In the genomic region with DNA sequence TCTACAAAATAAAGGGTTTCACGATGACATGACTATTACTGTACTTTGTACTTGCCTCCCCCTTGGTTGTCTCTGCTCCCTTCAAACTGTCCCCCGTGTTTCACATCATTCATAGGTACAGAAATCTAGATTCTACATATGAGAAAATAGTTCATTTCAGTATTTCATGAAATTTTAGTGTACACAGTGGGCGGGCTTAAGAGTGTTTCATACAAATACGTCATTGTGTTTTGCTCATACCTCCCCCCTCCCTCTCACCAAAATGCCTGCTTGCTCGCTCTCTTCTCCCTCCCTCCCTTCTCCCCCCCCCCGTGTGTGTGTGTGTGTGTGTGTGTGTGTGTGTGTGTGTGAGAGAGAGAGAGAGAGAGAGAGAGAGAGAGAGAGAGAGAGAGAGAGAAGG, we compare ENCODE assay signal across 12 mouse cellular contexts. TPM values are rescaled to one million over a fixed set of nuclear protein-coding genes. Genes with fewer than 3 reads are reported as not detected.
DNase-seq lines count a peak whose midpoint lies in the region; ATAC-seq and TF ChIP-seq lines count a peak whose summit lies in the region.
"Had no signal": no experiment of that assay in that cellular context is flagged by ENCODE, and none has a peak within 500 bp of the region (broad histone marks: within the 10 kb centered on the region; RNA-seq: fewer than 3 reads in every experiment).

No protein-coding gene starts in this region.

- peak; percentile 19; the same call in 1 of the 2 replicates for ATAC-seq in forebrain, postnatal 0 days
- ATAC-seq in lung, embryonic 15.5 days (ENCODE audit: borderline replicate concordance, extremely low read depth, low FRiP score, low TSS enrichment) = no peak
- ATAC-seq in hindbrain, postnatal 0 days = 0 out of 2 replicates have a peak, but pooled peaks have one; percentile 34

- TF ChIP-seq CTCF in forebrain, postnatal 0 days (IDR thresholded peaks at IDR 0.05; ENCODE audit: low read depth) = no peak
- TF ChIP-seq CTCF in hindbrain, postnatal 0 days (IDR thresholded peaks at IDR 0.05; ENCODE audit: low read depth) = no peak
- TF ChIP-seq CTCF in olfactory bulb, adult 2 months (IDR thresholded peaks at IDR 0.05; ENCODE audit: insufficient read depth, low read depth, low read length) = no peak

- DNase-seq in forebrain, postnatal 0 days = no peak
- no peak for DNase-seq in forebrain, embryonic 10.5 days (ENCODE audit: extremely low spot score, low spot score)
- no peak for DNase-seq in lung, postnatal 25 days (ENCODE audit: low spot score)
- peak; percentile 45 for DNase-seq in hindbrain, postnatal 0 days (ENCODE audit: low spot score)
- no peak for DNase-seq in spleen, postnatal 36 days (ENCODE audit: low spot score in 2 of 2)
- DNase-seq: cerebellum, adult 8-10 months; kidney, postnatal 10 days had no signal

- no peak overlapping the region for H3K27ac ChIP-seq in forebrain, postnatal 0 days (ENCODE audit: low read depth, low read length)
- H3K27ac ChIP-seq in forebrain, embryonic 10.5 days = no peak overlapping the region
- no peak overlapping the region for H3K27ac ChIP-seq in lung, embryonic 15.5 days
- H3K27ac ChIP-seq in hindbrain, postnatal 0 days = 0 out of 2 replicates have a peak overlapping the region, but pooled peaks have one; percentile 84
- no peak overlapping the region for H3K27ac ChIP-seq in olfactory bulb, adult 2 months (ENCODE audit: insufficient read depth, low read depth, low read length)

- no peaks in the 10 kb centered on the region for H3K4me1 ChIP-seq in forebrain, postnatal 0 days (ENCODE audit: insufficient read depth)
- H3K4me1 ChIP-seq in forebrain, embryonic 10.5 days = peaks cover 18% of the 10 kb centered on the region
- peaks cover 18% of the 10 kb centered on the region for H3K4me1 ChIP-seq in lung, embryonic 15.5 days
- no peaks in the 10 kb centered on the region for H3K4me1 ChIP-seq in hindbrain, postnatal 0 days (ENCODE audit: insufficient read depth, low read length)
- H3K4me1 ChIP-seq in olfactory bulb, adult 2 months (ENCODE audit: control insufficient read depth, insufficient read depth, low read length) = peaks cover 7% of the 10 kb centered on the region; the same call in 1 of the 2 replicates

- peak overlapping the region; percentile 61 for H3K4me3 ChIP-seq in forebrain, postnatal 0 days (ENCODE audit: low read depth, low read length)
- no peak overlapping the region for H3K4me3 ChIP-seq in forebrain, embryonic 10.5 days
- H3K4me3 ChIP-seq in lung, embryonic 15.5 days = no peak overlapping the region
- peak overlapping the region; percentile 64 for H3K4me3 ChIP-seq in hindbrain, postnatal 0 days (ENCODE audit: low read length)
- peak overlapping the region; percentile 25; the same call in 1 of the 2 replicates for H3K4me3 ChIP-seq in olfactory bulb, adult 2 months (ENCODE audit: insufficient read depth, low read depth, low read length)

- H3K9ac ChIP-seq in forebrain, postnatal 0 days = no peak overlapping the region
- no peak overlapping the region for H3K9ac ChIP-seq in lung, embryonic 15.5 days
- peak overlapping the region; percentile 73 for H3K9ac ChIP-seq in hindbrain, postnatal 0 days (replicated peaks; ENCODE audit: low read length)

- H3K27me3 ChIP-seq in forebrain, postnatal 0 days (ENCODE audit: insufficient read depth, low read length) = peaks cover 24% of the 10 kb centered on the region
- peaks cover 65% of the 10 kb centered on the region for H3K27me3 ChIP-seq in forebrain, embryonic 10.5 days (ENCODE audit: poor library complexity, severe bottlenecking)
- peaks cover 64% of the 10 kb centered on the region for H3K27me3 ChIP-seq in lung, embryonic 15.5 days
- peaks cover 6% of the 10 kb centered on the region; the same call in 1 of the 2 replicates for H3K27me3 ChIP-seq in hindbrain, postnatal 0 days (ENCODE audit: insufficient read depth, low read length)

- H3K4me2 ChIP-seq in forebrain, postnatal 0 days (ENCODE audit: low read depth) = peak overlapping the region; percentile 78
- peak overlapping the region; percentile 86; the same call in 1 of the 2 replicates for H3K4me2 ChIP-seq in lung, embryonic 15.5 days
- H3K4me2 ChIP-seq in hindbrain, postnatal 0 days (ENCODE audit: low read depth, low read length) = peak overlapping the region; percentile 78

- H3K9me3 ChIP-seq in forebrain, postnatal 0 days (ENCODE audit: low read length) = no peaks in the 10 kb centered on the region; the same call in 1 of the 2 replicates
- H3K9me3 ChIP-seq in forebrain, embryonic 10.5 days = peaks cover 15% of the 10 kb centered on the region
- no peaks in the 10 kb centered on the region for H3K9me3 ChIP-seq in lung, embryonic 15.5 days
- H3K9me3 ChIP-seq in hindbrain, postnatal 0 days (ENCODE audit: low read length) = no peaks in the 10 kb centered on the region

- no peaks in the 10 kb centered on the region for H3K36me3 ChIP-seq in forebrain, postnatal 0 days (ENCODE audit: insufficient read depth)
- H3K36me3 ChIP-seq in forebrain, embryonic 10.5 days (replicated peaks) = no peaks in the 10 kb centered on the region
- H3K36me3 ChIP-seq in lung, embryonic 15.5 days = no peaks in the 10 kb centered on the region
- no peaks in the 10 kb centered on the region for H3K36me3 ChIP-seq in hindbrain, postnatal 0 days (ENCODE audit: insufficient read depth, low read length)

- 11% methylated on average over 6 of the region's 6 CpGs for WGBS in forebrain, postnatal 0 days
- 29% methylated on average over 5 of the region's 6 CpGs for WGBS in forebrain, embryonic 10.5 days
- WGBS in lung, embryonic 15.5 days = 15% methylated on average over 4 of the region's 6 CpGs
- WGBS in hindbrain, postnatal 0 days = 15% methylated on average over 5 of the region's 6 CpGs
- WGBS in olfactory bulb, adult 2 months = 9% methylated on average over 6 of the region's 6 CpGs

- TF ChIP-seq POLR2A in olfactory bulb, adult 2 months (IDR thresholded peaks at IDR 0.05; ENCODE audit: insufficient read depth, low read depth, low read length) = no peak

RNA-seq across cellular contexts. Expression of a gene that starts 1.8 kb away (rescaled TPM):
- 61.7 and 92.5 TPM in 2 replicates for total RNA-seq in forebrain, postnatal 0 days (2014; rRNA removed)
- polyA plus RNA-seq in forebrain, postnatal 0 days (2015; fragmentation: Nextera tagmentation; extraction: Ambion mirVana) = 7.5 and 10.9 TPM in 2 replicates
- 0.15 and 0.20 TPM in 2 replicates for polyA plus RNA-seq in forebrain, embryonic 10.5 days (2016; fragmentation: Nextera tagmentation; extraction: Ambion mirVana)
- 0.07 and 0.26 TPM in 2 replicates for polyA plus RNA-seq in lung, embryonic 15.5 days (2015; fragmentation: Nextera tagmentation; extraction: Ambion mirVana)
- total RNA-seq in hindbrain, postnatal 0 days (2014; rRNA removed) = 42.8 and 49.0 TPM in 2 replicates
- 12.6 and 13.1 TPM in 2 replicates for polyA plus RNA-seq in hindbrain, postnatal 0 days (2015; fragmentation: Nextera tagmentation; extraction: Ambion mirVana)
- polyA plus RNA-seq in olfactory bulb, adult 2 months (2012; ENCODE audit: insufficient read depth, insufficient read length, low replicate concordance, missing spikeins) = 43.4 and 47.9 TPM in 2 replicates
- total RNA-seq: granulocyte monocyte progenitor cell, adult 5-6 weeks; megakaryocyte progenitor cell, adult 5-6 weeks had no signal
- polyA plus RNA-seq: liver, adult 2 months had no signal

RNA-seq across cellular contexts. Expression of a gene that starts 41.6 kb away (rescaled TPM):
- 75.9 and 101 TPM in 2 replicates for total RNA-seq in forebrain, postnatal 0 days (2014; rRNA removed)
- 28.2 and 37.0 TPM in 2 replicates for polyA plus RNA-seq in forebrain, postnatal 0 days (2015; fragmentation: Nextera tagmentation; extraction: Ambion mirVana)
- polyA plus RNA-seq in forebrain, embryonic 10.5 days (2016; fragmentation: Nextera tagmentation; extraction: Ambion mirVana) = 28.0 and 29.7 TPM in 2 replicates
- 22.4 and 24.6 TPM in 2 replicates for polyA plus RNA-seq in lung, embryonic 15.5 days (2015; fragmentation: Nextera tagmentation; extraction: Ambion mirVana)
- 73.1 and 81.4 TPM in 2 replicates for total RNA-seq in hindbrain, postnatal 0 days (2014; rRNA removed)
- 34.4 and 36.0 TPM in 2 replicates for polyA plus RNA-seq in hindbrain, postnatal 0 days (2015; fragmentation: Nextera tagmentation; extraction: Ambion mirVana)
- polyA plus RNA-seq in olfactory bulb, adult 2 months (2012; ENCODE audit: insufficient read depth, insufficient read length, low replicate concordance, missing spikeins) = 80.5 TPM in 1 of 2 replicates, not detected in the other

RNA-seq across cellular contexts. Expression of a gene that starts 41.7 kb away (rescaled TPM):
- 23.0 and 23.6 TPM in 2 replicates for total RNA-seq in forebrain, postnatal 0 days (2014; rRNA removed)
- polyA plus RNA-seq in forebrain, postnatal 0 days (2015; fragmentation: Nextera tagmentation; extraction: Ambion mirVana) = 17.3 and 18.4 TPM in 2 replicates
- polyA plus RNA-seq in forebrain, embryonic 10.5 days (2016; fragmentation: Nextera tagmentation; extraction: Ambion mirVana) = 57.8 and 58.3 TPM in 2 replicates
- polyA plus RNA-seq in lung, embryonic 15.5 days (2015; fragmentation: Nextera tagmentation; extraction: Ambion mirVana) = 37.8 and 38.8 TPM in 2 replicates
- total RNA-seq in hindbrain, postnatal 0 days (2014; rRNA removed) = 16.1 and 24.0 TPM in 2 replicates
- 16.0 and 19.4 TPM in 2 replicates for polyA plus RNA-seq in hindbrain, postnatal 0 days (2015; fragmentation: Nextera tagmentation; extraction: Ambion mirVana)
- not detected in 2 replicates for polyA plus RNA-seq in olfactory bulb, adult 2 months (2012; ENCODE audit: insufficient read depth, insufficient read length, low replicate concordance, missing spikeins)

Comparison
In these comparisons a context has a peak if more than half of its experiments do, and no peak if none do; other contexts are left out.
1. H3K4me3 ChIP-seq: peak in forebrain, postnatal 0 days (single experiment), hindbrain, postnatal 0 days (single experiment) and olfactory bulb, adult 2 months (single experiment); none in forebrain, embryonic 10.5 days (single experiment) and lung, embryonic 15.5 days (single experiment).
2. RNA of a gene that starts 41.7 kb away (polyA plus RNA-seq): 57.8 to 58.3 TPM in forebrain, embryonic 10.5 days, 37.8 to 38.8 TPM in lung, embryonic 15.5 days, 16.0 to 19.4 TPM in hindbrain, postnatal 0 days and 17.3 to 18.4 TPM in forebrain, postnatal 0 days; not detected in olfactory bulb, adult 2 months; every median in the first group is over 10 times any median in the second.
3. Peak in every context shown above with its lines, with median percentiles within 50 percentile points of each other: H3K4me2 ChIP-seq.